Mouse (Mus musculus) cortical plate, adult 2 months (tissue): Measurements from ENCODE around the gene Aunip.

Experiments
- CTCF ChIP-seq: fragments of 200-500 bp; IDR thresholded peaks from 2 replicates; pipeline ENCODE4 v1.5.1; 2011; ENCODE audit warnings: mild to moderate bottlenecking, control low read depth, low read length; ENCODE audit not compliant: insufficient read depth; ENCODE audit errors: extremely low read depth
- POLR2A ChIP-seq: fragments of 200-500 bp; IDR thresholded peaks from 2 replicates; pipeline ENCODE4 v1.6.1; 2011; ENCODE audit warnings: mild to moderate bottlenecking, low read length, control low read depth; ENCODE audit not compliant: insufficient read depth; ENCODE audit errors: extremely low read depth

DNA sequence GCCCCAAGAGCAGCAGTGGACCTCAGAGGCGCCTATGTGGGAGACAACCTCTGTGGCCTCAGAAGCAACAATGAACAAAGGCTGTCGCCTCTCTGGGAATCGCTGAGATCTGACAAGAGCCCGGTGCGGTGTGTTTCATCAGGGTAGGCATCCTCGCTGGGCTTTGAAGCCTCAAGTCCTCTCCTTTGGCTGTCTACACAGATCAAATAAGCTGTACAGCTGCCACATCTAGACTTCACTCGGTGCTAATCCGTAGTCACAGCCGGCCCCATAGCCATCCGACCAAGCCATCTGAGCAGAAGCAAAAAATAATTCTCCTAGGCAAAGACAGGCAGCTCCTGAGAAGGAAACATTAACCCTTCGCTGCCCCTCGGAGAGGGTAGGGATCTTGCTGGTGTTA is 45.0 kb upstream of the Aunip start:
- TF ChIP-seq CTCF (no peak), POLR2A (no peak)
